Mouse (Mus musculus) C2C12 (cell line): Measurements from ENCODE around the gene Zfp771. TPM values are rescaled to one million over a fixed set of nuclear protein-coding genes. Genes with fewer than 3 reads are reported as not detected.
"Not testable (repeated sequence)": the region's sequence is repeated elsewhere in the genome, so short reads cannot be mapped to it uniquely, and the experiment has no call there.

ENCODE experiments used
- H3K27me3 ChIP-seq: one replicate; pipeline ENCODE4 v1.6.1; 2011; ENCODE audit not compliant: control insufficient read depth, insufficient read depth, insufficient read length
- H3K36me3 ChIP-seq: one replicate; pipeline ENCODE4 v1.6.1; 2011; ENCODE audit not compliant: control insufficient read depth, insufficient read depth
- H3K4me3 ChIP-seq: one replicate; pipeline ENCODE4 v1.5.1; 2011; ENCODE audit warnings: mild to moderate bottlenecking, control low read depth; ENCODE audit not compliant: poor library complexity, insufficient read depth, severe bottlenecking
- H3K79me2 ChIP-seq: one replicate; pipeline ENCODE4 v1.6.1; 2011; ENCODE audit not compliant: control insufficient read depth, insufficient read depth
- H3K79me3 ChIP-seq: one replicate; pipeline ENCODE4 v1.6.1; 2011; ENCODE audit warnings: low read depth, control low read depth
- H3ac ChIP-seq: one replicate; pipeline ENCODE3; 2011; ENCODE audit warnings: low read depth; ENCODE audit not compliant: control insufficient read depth, insufficient read length
- CEBPB ChIP-seq: IDR thresholded peaks from one replicate; pipeline ENCODE4 v1.6.1; 2011; ENCODE audit warnings: low read depth, mild to moderate bottlenecking, control low read depth, moderate library complexity
- CTCF ChIP-seq: IDR thresholded peaks from one replicate; pipeline ENCODE4 v1.5.1; 2011; ENCODE audit not compliant: control insufficient read depth, insufficient read depth, insufficient read length
- FOSL1 ChIP-seq: IDR thresholded peaks from one replicate; pipeline ENCODE4 v1.8.0; 2011; ENCODE audit warnings: mild to moderate bottlenecking, low read length; ENCODE audit not compliant: poor library complexity, insufficient read depth, severe bottlenecking
- MAX ChIP-seq: IDR thresholded peaks from one replicate; pipeline ENCODE4 v1.6.1; 2011; ENCODE audit warnings: mild to moderate bottlenecking, control low read depth
- MYOD1 ChIP-seq: IDR thresholded peaks from one replicate; pipeline ENCODE4 v1.6.1; 2011; ENCODE audit warnings: low read depth; ENCODE audit not compliant: control insufficient read depth, insufficient read length
- MYOG ChIP-seq: IDR thresholded peaks from one replicate; pipeline ENCODE4 v1.6.1; 2011; ENCODE audit not compliant: control insufficient read depth, insufficient read length; ENCODE audit errors: extremely low read depth
- USF1 ChIP-seq: IDR thresholded peaks from one replicate; pipeline ENCODE4 v1.6.1; 2011; ENCODE audit warnings: low read depth, mild to moderate bottlenecking, control low read depth, moderate library complexity
- polyA plus RNA-seq: library from polyadenylated mRNA; unstranded; fragments of >200 nt; fragmentation: generic; extraction: Trizol; gene quantifications from one replicate; pipeline ENCODE4 v1.2.1, GENCODE M21; 2012; ENCODE audit warnings: missing spikeins

Zfp771 gene
- polyA plus RNA-seq, 1 experiment, result 38.0 TPM

GRCm38 (mm10) chr7:127233765-127234164 lies 10.3 kb upstream of the Zfp771 start:
- peak overlapping the region; percentile 80 for H3K4me3 ChIP-seq
- H3K79me2 ChIP-seq, result peaks cover 64% of the 10 kb centered on the region
- no peaks in the 10 kb centered on the region for H3K27me3 ChIP-seq
- no peak for TF ChIP-seq CTCF
- TF ChIP-seq MYOD1, result no peak
- H3ac ChIP-seq, result peak overlapping the region; percentile 47
- peaks cover 45% of the 10 kb centered on the region for H3K36me3 ChIP-seq
- peaks cover 43% of the 10 kb centered on the region for H3K79me3 ChIP-seq

- no peak overlapping the region for H3K4me3 ChIP-seq
Observed at GRCm38 (mm10) chr7:127234777-127235176, 9.3 kb upstream of the Zfp771 start.

GRCm38 (mm10) chr7:127243361-127243867 lies 660 bp upstream of the Zfp771 start:
- H3K79me3 ChIP-seq, result peaks cover 16% of the 10 kb centered on the region
- peaks cover 8% of the 10 kb centered on the region for H3K36me3 ChIP-seq
- H3K27me3 ChIP-seq, result no peaks in the 10 kb centered on the region
- TF ChIP-seq USF1 (no peak), CEBPB (no peak), MYOG (no peak), FOSL1 (no peak), MYOD1 (no peak), CTCF (no peak), MAX (no peak)
- H3K4me3 ChIP-seq, result no peak overlapping the region
- H3ac ChIP-seq, result no peak overlapping the region
- H3K79me2 ChIP-seq, result peaks cover 19% of the 10 kb centered on the region

More at GRCm38 (mm10) chr7:127234777-127235176, 9.3 kb upstream of the Zfp771 start:
- Histone ChIP-seq H3K79me3 (peaks cover 43% of the 10 kb centered on the region), H3K36me3 (peaks cover 45% of the 10 kb centered on the region), H3K79me2 (peaks cover 64% of the 10 kb centered on the region), H3ac (no peak overlapping the region), H3K27me3 (no peaks in the 10 kb centered on the region)
- no peak for TF ChIP-seq USF1

GRCm38 (mm10) chr7:127244658-127245510 lies 810 bp downstream of the Zfp771 start:
- no peak for TF ChIP-seq MYOG
- TF ChIP-seq USF1, result no peak
- no peak for TF ChIP-seq MYOD1
- TF ChIP-seq FOSL1, result no peak
- TF ChIP-seq CTCF, result no peak
- TF ChIP-seq MAX, result no peak
- no peak for TF ChIP-seq CEBPB
- peaks cover 6% of the 10 kb centered on the region for H3K36me3 ChIP-seq
- peak overlapping the region; percentile 52 for H3K4me3 ChIP-seq
- H3K79me2 ChIP-seq, result peaks cover 19% of the 10 kb centered on the region
- H3K27me3 ChIP-seq, result no peaks in the 10 kb centered on the region
- H3K79me3 ChIP-seq, result peaks cover 16% of the 10 kb centered on the region
- peak overlapping the region; percentile 88 for H3ac ChIP-seq

GRCm38 (mm10) chr7:127250511-127250910 lies 6.4 kb downstream of the Zfp771 start:
- peaks cover 12% of the 10 kb centered on the region for H3K79me2 ChIP-seq
- not testable (repeated sequence) for H3K4me3 ChIP-seq, H3K27me3 ChIP-seq, H3K79me3 ChIP-seq, H3ac ChIP-seq, H3K36me3 ChIP-seq

- no peaks in the 10 kb centered on the region for H3K27me3 ChIP-seq
- no peak overlapping the region for H3ac ChIP-seq
- peaks cover 13% of the 10 kb centered on the region for H3K36me3 ChIP-seq
- no peak overlapping the region for H3K4me3 ChIP-seq
- H3K79me3 ChIP-seq, result no peaks in the 10 kb centered on the region
- no peaks in the 10 kb centered on the region for H3K79me2 ChIP-seq
- TF ChIP-seq FOSL1 (no peak), CTCF (no peak), MYOG (no peak), MYOD1 (no peak), CEBPB (no peak), USF1 (no peak), MAX (no peak)
Observed at GRCm38 (mm10) chr7:127252414-127252813, 8.3 kb downstream of the Zfp771 start.
